Mouse (Mus musculus): Measurements from ENCODE around the gene Ifi209.
"Not testable (repeated sequence)": the region's sequence is repeated elsewhere in the genome, so short reads cannot be mapped to it uniquely, and the experiment has no call there.

Gene Ifi209

GRCm38 (mm10) chr1:173630622-173631021 is at the start of gene Ifi209:
TSS of gene Ifi209 (plus strand) at chr1:173630917.
- not testable (repeated sequence) for DNase-seq (ENCODE audit: low spot score)

- not testable (repeated sequence) for DNase-seq (ENCODE audit: low spot score)
Measured at GRCm38 (mm10) chr1:173589698-173590097, 41.0 kb upstream of the Ifi209 start.

GRCm38 (mm10) chr1:173598838-173599494 is 31.8 kb upstream of the Ifi209 start, which contains the start of gene Ifi213:
TSS of gene Ifi213 (minus strand) at chr1:173599274.
- not testable (repeated sequence) for DNase-seq (ENCODE audit: low spot score)

GRCm38 (mm10) chr1:173610291-173610690 is 20.4 kb upstream of the Ifi209 start:
- DNase-seq (ENCODE audit: low spot score): not testable (repeated sequence)

GRCm38 (mm10) chr1:173622216-173622615 is 8.5 kb upstream of the Ifi209 start:
- DNase-seq (ENCODE audit: low spot score): not testable (repeated sequence)

- DNase-seq (ENCODE audit: low spot score): no peak
Measured at GRCm38 (mm10) chr1:173624052-173624451, 6.7 kb upstream of the Ifi209 start.

GRCm38 (mm10) chr1:173626686-173627085 is 4.0 kb upstream of the Ifi209 start:
- DNase-seq (ENCODE audit: low spot score): no peak

GRCm38 (mm10) chr1:173633969-173634645 is 3.4 kb downstream of the Ifi209 start:
- DNase-seq (ENCODE audit: low spot score): no peak

GRCm38 (mm10) chr1:173645393-173645792 is 14.7 kb downstream of the Ifi209 start:
- no peak for DNase-seq (ENCODE audit: low spot score)

GRCm38 (mm10) chr1:173657973-173658372 is 27.3 kb downstream of the Ifi209 start:
- DNase-seq (ENCODE audit: low spot score): no peak

GRCm38 (mm10) chr1:173673458-173674097 is 42.9 kb downstream of the Ifi209 start, which contains the start of gene Ifi208:
TSS of gene Ifi208 (plus strand) at chr1:173673675.
- not testable (repeated sequence) for DNase-seq (ENCODE audit: low spot score)

- not testable (repeated sequence) for DNase-seq (ENCODE audit: low spot score)
Measured at GRCm38 (mm10) chr1:173678605-173679004, 47.9 kb downstream of the Ifi209 start.

GRCm38 (mm10) chr1:173694270-173694669 is 63.6 kb downstream of the Ifi209 start:
- DNase-seq (ENCODE audit: low spot score): no peak

Data from ovary, adult 18-20 months (tissue).